Mouse (Mus musculus): ENCODE measurements at regions not wholly inside any gene's neighbourhood (a gene's known extent, or its start where the extent isn't known, plus 50 kb on each side); places are given as distances from the start of the nearest gene placed in this dataset.

- TF ChIP-seq CTCF (IDR thresholded peaks at IDR 0.05; ENCODE audit: extremely low read depth, insufficient read depth, low read length) (no peak), POLR2A (IDR thresholded peaks at IDR 0.05; ENCODE audit: extremely low read depth, insufficient read depth, low read length) (no peak)
- no peaks in the 10 kb centered on the region for H3K4me1 ChIP-seq (ENCODE audit: control insufficient read depth, insufficient read depth, low read length)
- no peak overlapping the region for H3K27ac ChIP-seq (ENCODE audit: insufficient read depth, low read length)
- H3K4me3 ChIP-seq (ENCODE audit: insufficient read depth, low read length) = no peak overlapping the region
These were observed 57.8 kb upstream of the Zfand5 start for GRCm38 (mm10) chr19:21214253-21214652.

GRCm38 (mm10) chr19:21193461-21193860 lies 78.6 kb upstream of the Zfand5 start:
- no peak overlapping the region for H3K4me3 ChIP-seq (ENCODE audit: insufficient read depth, low read length)
- H3K4me1 ChIP-seq (ENCODE audit: control insufficient read depth, insufficient read depth, low read length) = no peaks in the 10 kb centered on the region
- TF ChIP-seq POLR2A (IDR thresholded peaks at IDR 0.05; ENCODE audit: extremely low read depth, insufficient read depth, low read length) (no peak), CTCF (IDR thresholded peaks at IDR 0.05; ENCODE audit: extremely low read depth, insufficient read depth, low read length) (no peak)
- H3K27ac ChIP-seq (ENCODE audit: insufficient read depth, low read length) = no peak overlapping the region

GRCm38 (mm10) chr19:21192576-21192975 lies 79.5 kb upstream of the Zfand5 start:
- no peak overlapping the region for H3K4me3 ChIP-seq (ENCODE audit: insufficient read depth, low read length)
- no peaks in the 10 kb centered on the region for H3K4me1 ChIP-seq (ENCODE audit: control insufficient read depth, insufficient read depth, low read length)
- TF ChIP-seq POLR2A (IDR thresholded peaks at IDR 0.05; ENCODE audit: extremely low read depth, insufficient read depth, low read length) (no peak), CTCF (IDR thresholded peaks at IDR 0.05; ENCODE audit: extremely low read depth, insufficient read depth, low read length) (no peak)
- H3K27ac ChIP-seq (ENCODE audit: insufficient read depth, low read length) = no peak overlapping the region

GRCm38 (mm10) chr19:21189216-21189615 lies 82.9 kb upstream of the Zfand5 start:
- no peaks in the 10 kb centered on the region for H3K4me1 ChIP-seq (ENCODE audit: control insufficient read depth, insufficient read depth, low read length)
- H3K27ac ChIP-seq (ENCODE audit: insufficient read depth, low read length) = no peak overlapping the region
- H3K4me3 ChIP-seq (ENCODE audit: insufficient read depth, low read length) = no peak overlapping the region
- TF ChIP-seq POLR2A (IDR thresholded peaks at IDR 0.05; ENCODE audit: extremely low read depth, insufficient read depth, low read length) (no peak), CTCF (IDR thresholded peaks at IDR 0.05; ENCODE audit: extremely low read depth, insufficient read depth, low read length) (no peak)

GRCm38 (mm10) chr19:21186656-21187055 lies 85.4 kb upstream of the Zfand5 start:
- Histone ChIP-seq H3K27ac (ENCODE audit: insufficient read depth, low read length) (no peak overlapping the region), H3K4me1 (ENCODE audit: control insufficient read depth, insufficient read depth, low read length) (no peaks in the 10 kb centered on the region), H3K4me3 (ENCODE audit: insufficient read depth, low read length) (no peak overlapping the region)
- no peak for TF ChIP-seq POLR2A (IDR thresholded peaks at IDR 0.05; ENCODE audit: extremely low read depth, insufficient read depth, low read length)
- TF ChIP-seq CTCF (IDR thresholded peaks at IDR 0.05; ENCODE audit: extremely low read depth, insufficient read depth, low read length) = no peak

GRCm38 (mm10) chr19:21186016-21186415 lies 86.1 kb upstream of the Zfand5 start:
- no peak overlapping the region for H3K4me3 ChIP-seq (ENCODE audit: insufficient read depth, low read length)
- TF ChIP-seq CTCF (IDR thresholded peaks at IDR 0.05; ENCODE audit: extremely low read depth, insufficient read depth, low read length) = no peak
- no peak for TF ChIP-seq POLR2A (IDR thresholded peaks at IDR 0.05; ENCODE audit: extremely low read depth, insufficient read depth, low read length)
- no peaks in the 10 kb centered on the region for H3K4me1 ChIP-seq (ENCODE audit: control insufficient read depth, insufficient read depth, low read length)
- no peak overlapping the region for H3K27ac ChIP-seq (ENCODE audit: insufficient read depth, low read length)

GRCm38 (mm10) chr19:21183028-21183427 lies 89.0 kb upstream of the Zfand5 start:
- Histone ChIP-seq H3K4me1 (ENCODE audit: control insufficient read depth, insufficient read depth, low read length) (no peaks in the 10 kb centered on the region), H3K27ac (ENCODE audit: insufficient read depth, low read length) (no peak overlapping the region), H3K4me3 (ENCODE audit: insufficient read depth, low read length) (no peak overlapping the region)
- no peak for TF ChIP-seq CTCF (IDR thresholded peaks at IDR 0.05; ENCODE audit: extremely low read depth, insufficient read depth, low read length)

GRCm38 (mm10) chr19:21179886-21180285 lies 92.2 kb upstream of the Zfand5 start:
- TF ChIP-seq CTCF (IDR thresholded peaks at IDR 0.05; ENCODE audit: extremely low read depth, insufficient read depth, low read length) = no peak
- TF ChIP-seq POLR2A (IDR thresholded peaks at IDR 0.05; ENCODE audit: extremely low read depth, insufficient read depth, low read length) = no peak
- no peaks in the 10 kb centered on the region for H3K4me1 ChIP-seq (ENCODE audit: control insufficient read depth, insufficient read depth, low read length)
- no peak overlapping the region for H3K27ac ChIP-seq (ENCODE audit: insufficient read depth, low read length)
- H3K4me3 ChIP-seq (ENCODE audit: insufficient read depth, low read length) = no peak overlapping the region

- H3K4me1 ChIP-seq (ENCODE audit: control insufficient read depth, insufficient read depth, low read length) = no peaks in the 10 kb centered on the region
- H3K4me3 ChIP-seq (ENCODE audit: insufficient read depth, low read length) = no peak overlapping the region
- TF ChIP-seq POLR2A (IDR thresholded peaks at IDR 0.05; ENCODE audit: extremely low read depth, insufficient read depth, low read length) (no peak), CTCF (IDR thresholded peaks at IDR 0.05; ENCODE audit: extremely low read depth, insufficient read depth, low read length) (no peak)
- no peak overlapping the region for H3K27ac ChIP-seq (ENCODE audit: insufficient read depth, low read length)
These were observed 96.6 kb upstream of the Zfand5 start for GRCm38 (mm10) chr19:21175426-21175831.

GRCm38 (mm10) chr19:21174636-21175035 lies 97.4 kb upstream of the Zfand5 start:
- H3K4me3 ChIP-seq (ENCODE audit: insufficient read depth, low read length) = no peak overlapping the region
- no peak for TF ChIP-seq POLR2A (IDR thresholded peaks at IDR 0.05; ENCODE audit: extremely low read depth, insufficient read depth, low read length)
- TF ChIP-seq CTCF (IDR thresholded peaks at IDR 0.05; ENCODE audit: extremely low read depth, insufficient read depth, low read length) = no peak
- H3K27ac ChIP-seq (ENCODE audit: insufficient read depth, low read length) = no peak overlapping the region
- no peaks in the 10 kb centered on the region for H3K4me1 ChIP-seq (ENCODE audit: control insufficient read depth, insufficient read depth, low read length)

Measured in cortical plate, adult 2 months (tissue).